Mouse (Mus musculus): ENCODE results near the gene Esyt1.
A peak's percentile ranks its signal among the peaks of the same experiment; 100 is the strongest.
"Not testable (repeated sequence)": the region's sequence is repeated elsewhere in the genome, so short reads cannot be mapped to it uniquely, and the experiment has no call there.

Esyt1 gene

GRCm38 (mm10) chr10:128503532-128503931 lies 22.1 kb downstream of the Esyt1 start:
- no peak for DNase-seq

- DNase-seq: no peak
These were observed 23.3 kb downstream of the Esyt1 start for GRCm38 (mm10) chr10:128502341-128502740.

GRCm38 (mm10) chr10:128499116-128499671 lies 26.5 kb downstream of the Esyt1 start:
- DNase-seq: no peak

GRCm38 (mm10) chr10:128498590-128498989 lies 27.1 kb downstream of the Esyt1 start, which contains the start of gene Myl6b:
Myl6b (minus strand) TSS chr10:128498685.
- DNase-seq: peak; percentile 99

- DNase-seq: no peak
These were observed 28.4 kb downstream of the Esyt1 start for GRCm38 (mm10) chr10:128497134-128497737.

- no peak for DNase-seq
These were observed 29.1 kb downstream of the Esyt1 start for GRCm38 (mm10) chr10:128496509-128497077.

- no peak for DNase-seq
These were observed 29.8 kb downstream of the Esyt1 start for GRCm38 (mm10) chr10:128495903-128496302.

GRCm38 (mm10) chr10:128495270-128495669 lies 30.4 kb downstream of the Esyt1 start:
- DNase-seq: no peak

GRCm38 (mm10) chr10:128494667-128495245 lies 30.9 kb downstream of the Esyt1 start:
- no peak for DNase-seq

GRCm38 (mm10) chr10:128493695-128494666 lies 31.7 kb downstream of the Esyt1 start, which contains the start of gene Myl6:
Myl6 (minus strand) TSS chr10:128494145.
- peak; percentile 99 for DNase-seq

- no peak for DNase-seq
These were observed 32.4 kb downstream of the Esyt1 start for GRCm38 (mm10) chr10:128493319-128493694.

- peak; percentile 68 for DNase-seq
These were observed 32.9 kb downstream of the Esyt1 start for GRCm38 (mm10) chr10:128492633-128493311.

GRCm38 (mm10) chr10:128492051-128492450 lies 33.6 kb downstream of the Esyt1 start:
- DNase-seq: not testable (repeated sequence)

- DNase-seq: no peak
These were observed 34.2 kb downstream of the Esyt1 start for GRCm38 (mm10) chr10:128491495-128491894.

GRCm38 (mm10) chr10:128490912-128491311 lies 34.8 kb downstream of the Esyt1 start:
- DNase-seq: no peak

GRCm38 (mm10) chr10:128490232-128490631 lies 35.4 kb downstream of the Esyt1 start:
- DNase-seq: no peak

- DNase-seq: no peak
These were observed 35.9 kb downstream of the Esyt1 start for GRCm38 (mm10) chr10:128489785-128490184.

GRCm38 (mm10) chr10:128489380-128489779 lies 36.3 kb downstream of the Esyt1 start:
- no peak for DNase-seq

GRCm38 (mm10) chr10:128488776-128489175 lies 36.9 kb downstream of the Esyt1 start:
- no peak for DNase-seq

- DNase-seq: no peak
These were observed 37.6 kb downstream of the Esyt1 start for GRCm38 (mm10) chr10:128487861-128488712.

- no peak for DNase-seq
These were observed 39.3 kb downstream of the Esyt1 start for GRCm38 (mm10) chr10:128486370-128486769.
